Mouse (Mus musculus): ENCODE data around the gene Pafah1b3. TPM values are rescaled to one million over a fixed set of nuclear protein-coding genes. Genes with fewer than 3 reads are reported as not detected.

The Pafah1b3 gene
- total and polyA plus RNA-seq, 2 experiments, result 3.7 to 8.4 TPM

- WGBS, result 2% methylated on average over 33 of the region's 36 CpGs
- H3K4me3 ChIP-seq (ENCODE audit: insufficient read depth, low read depth, low read length), result peak overlapping the region; percentile 80
- H3K4me1 ChIP-seq (ENCODE audit: control insufficient read depth, insufficient read depth, low read length), result peaks cover 20% of the 10 kb centered on the region
- peak overlapping the region; percentile 94 for H3K9ac ChIP-seq (ENCODE audit: low read depth, low read length)
- no peaks in the 10 kb centered on the region for H3K27me3 ChIP-seq (ENCODE audit: control insufficient read depth, insufficient read depth, low read length)
- TF ChIP-seq POLR2A (IDR thresholded peaks at IDR 0.05; ENCODE audit: extremely low read depth, insufficient read depth, low read length) (no peak), CTCF (IDR thresholded peaks at IDR 0.05; ENCODE audit: low read depth, low read length) (no peak)
- 0 out of 2 replicates have a peak overlapping the region, but pooled peaks have one; percentile 9 for H3K27ac ChIP-seq (replicated peaks; ENCODE audit: insufficient read depth, low read depth, low read length)
- no peak for DNase-seq (ENCODE audit: extremely low read depth, low read depth, low spot score)
- peaks cover 9% of the 10 kb centered on the region for H3K36me3 ChIP-seq (ENCODE audit: control insufficient read depth, insufficient read depth, low read length)
- H3K79me2 ChIP-seq (ENCODE audit: control insufficient read depth, insufficient read depth, low read length), result peaks cover 7% of the 10 kb centered on the region; the same call in 1 of the 2 replicates
Observed at GRCm38 (mm10) chr7:25282731-25283211, 15.0 kb downstream of the Pafah1b3 start.

GRCm38 (mm10) chr7:25281734-25282601, 15.8 kb downstream of the Pafah1b3 start:
- H3K9ac ChIP-seq (ENCODE audit: low read depth, low read length), result peak overlapping the region; percentile 94
- H3K4me1 ChIP-seq (ENCODE audit: control insufficient read depth, insufficient read depth, low read length), result peaks cover 25% of the 10 kb centered on the region
- peaks cover 7% of the 10 kb centered on the region; the same call in 1 of the 2 replicates for H3K79me2 ChIP-seq (ENCODE audit: control insufficient read depth, insufficient read depth, low read length)
- peak overlapping the region; percentile 95 for H3K27ac ChIP-seq (replicated peaks; ENCODE audit: insufficient read depth, low read depth, low read length)
- peaks cover 7% of the 10 kb centered on the region for H3K36me3 ChIP-seq (ENCODE audit: control insufficient read depth, insufficient read depth, low read length)
- TF ChIP-seq POLR2A (IDR thresholded peaks at IDR 0.05; ENCODE audit: extremely low read depth, insufficient read depth, low read length) (0 out of 2 replicates have a peak, but pooled peaks have one; percentile 34), CTCF (IDR thresholded peaks at IDR 0.05; ENCODE audit: low read depth, low read length) (0 out of 2 replicates have a peak, but pooled peaks have one; percentile 10)
- 2% methylated on average over 81 of the region's 108 CpGs for WGBS
- peak; percentile 80 for DNase-seq (ENCODE audit: extremely low read depth, low read depth, low spot score)
- no peaks in the 10 kb centered on the region for H3K27me3 ChIP-seq (ENCODE audit: control insufficient read depth, insufficient read depth, low read length)
- peak overlapping the region; percentile 80 for H3K4me3 ChIP-seq (ENCODE audit: insufficient read depth, low read depth, low read length)

- H3K4me1 ChIP-seq (ENCODE audit: control insufficient read depth, insufficient read depth, low read length), result peaks cover 25% of the 10 kb centered on the region
Observed at GRCm38 (mm10) chr7:25281166-25281733, 16.5 kb downstream of the Pafah1b3 start.

GRCm38 (mm10) chr7:25279861-25280791, 17.7 kb downstream of the Pafah1b3 start:
- Histone ChIP-seq H3K36me3 (ENCODE audit: control insufficient read depth, insufficient read depth, low read length) (no peaks in the 10 kb centered on the region), H3K9ac (ENCODE audit: low read depth, low read length) (peak overlapping the region; percentile 69), H3K27me3 (ENCODE audit: control insufficient read depth, insufficient read depth, low read length) (no peaks in the 10 kb centered on the region), H3K4me1 (ENCODE audit: control insufficient read depth, insufficient read depth, low read length) (peaks cover 25% of the 10 kb centered on the region), H3K27ac (replicated peaks; ENCODE audit: insufficient read depth, low read depth, low read length) (peak overlapping the region; percentile 45), H3K79me2 (ENCODE audit: control insufficient read depth, insufficient read depth, low read length) (peaks cover 7% of the 10 kb centered on the region; the same call in 1 of the 2 replicates), H3K4me3 (ENCODE audit: insufficient read depth, low read depth, low read length) (peak overlapping the region; percentile 69; the same call in 1 of the 2 replicates)
- no peak for TF ChIP-seq CTCF (IDR thresholded peaks at IDR 0.05; ENCODE audit: low read depth, low read length)
- no peak for TF ChIP-seq POLR2A (IDR thresholded peaks at IDR 0.05; ENCODE audit: extremely low read depth, insufficient read depth, low read length)
- 48% methylated on average over 6 of the region's 6 CpGs for WGBS
- DNase-seq (ENCODE audit: extremely low read depth, low read depth, low spot score), result no peak

More at GRCm38 (mm10) chr7:25281166-25281733, 16.5 kb downstream of the Pafah1b3 start:
- Histone ChIP-seq H3K27ac (replicated peaks; ENCODE audit: insufficient read depth, low read depth, low read length) (peak overlapping the region; percentile 12), H3K9ac (ENCODE audit: low read depth, low read length) (peak overlapping the region; percentile 51; the same call in 1 of the 2 replicates), H3K36me3 (ENCODE audit: control insufficient read depth, insufficient read depth, low read length) (peaks cover 3% of the 10 kb centered on the region; the same call in 1 of the 2 replicates), H3K27me3 (ENCODE audit: control insufficient read depth, insufficient read depth, low read length) (no peaks in the 10 kb centered on the region), H3K4me3 (ENCODE audit: insufficient read depth, low read depth, low read length) (peak overlapping the region; percentile 45; the same call in 1 of the 2 replicates), H3K79me2 (ENCODE audit: control insufficient read depth, insufficient read depth, low read length) (peaks cover 7% of the 10 kb centered on the region; the same call in 1 of the 2 replicates)
- no peak for DNase-seq (ENCODE audit: extremely low read depth, low read depth, low spot score)
- WGBS, result 32% methylated on average over 12 of the region's 12 CpGs
- no peak for TF ChIP-seq CTCF (IDR thresholded peaks at IDR 0.05; ENCODE audit: low read depth, low read length)
- no peak for TF ChIP-seq POLR2A (IDR thresholded peaks at IDR 0.05; ENCODE audit: extremely low read depth, insufficient read depth, low read length)

Data from liver, adult 2 months (tissue).